Mouse (Mus musculus): ENCODE measurements around the gene Yy1. TPM values are rescaled to one million over a fixed set of nuclear protein-coding genes. Genes with fewer than 3 reads are reported as not detected.

The Yy1 gene
- 10 to 100 TPM; 16.4 to 18.6 (median 17.1) TPM for polyA plus RNA-seq (2017; shearing (Covaris generic))

DNA sequence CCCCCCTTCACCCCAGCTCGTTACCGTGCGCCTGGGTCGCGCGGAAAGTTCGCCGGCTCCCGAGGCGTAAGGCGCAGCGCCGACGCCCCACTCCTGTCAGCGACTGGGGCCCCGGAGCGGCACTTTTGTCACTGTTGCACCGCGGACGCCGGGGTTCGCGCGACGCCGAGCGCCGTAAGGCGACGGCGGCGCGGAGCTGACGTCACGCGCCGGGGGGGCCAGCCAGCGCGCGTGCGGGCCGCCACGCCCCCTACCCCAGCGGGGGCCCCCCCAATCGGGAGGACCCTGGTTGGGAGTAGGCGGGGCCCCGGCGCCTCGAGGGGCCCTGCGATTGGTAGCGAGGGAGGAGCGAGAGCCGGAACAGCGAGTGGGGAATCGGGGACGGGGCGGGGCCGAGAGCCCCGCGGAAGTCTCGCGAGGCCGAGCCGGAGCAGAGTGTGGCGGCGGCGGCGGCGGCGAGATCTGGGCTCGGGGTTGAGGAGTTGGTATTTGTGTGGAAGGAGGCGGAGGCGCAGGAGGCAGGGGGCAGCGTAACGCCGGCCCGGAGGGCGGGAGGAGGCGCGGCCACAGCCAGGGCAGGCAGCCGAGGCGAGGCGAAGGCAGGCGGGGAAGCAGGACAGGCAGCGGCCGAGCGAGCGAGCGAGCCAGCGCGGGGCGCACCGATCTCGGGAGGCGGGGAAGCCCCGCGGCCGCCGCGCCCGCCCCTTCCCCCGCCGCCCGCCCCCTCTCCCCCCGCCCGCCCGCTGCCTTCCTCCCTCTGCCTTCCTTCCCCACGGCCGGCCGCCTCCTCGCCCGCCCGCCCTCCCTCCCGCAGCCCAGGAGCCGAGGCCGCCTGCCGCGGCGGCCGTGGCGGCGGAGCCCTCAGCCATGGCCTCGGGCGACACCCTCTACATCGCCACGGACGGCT lies at the start of gene Yy1:
Yy1 (plus strand) TSS at position 428 of the 907 bp plus-strand sequence.
- peak; percentile 84 for ATAC-seq

DNA sequence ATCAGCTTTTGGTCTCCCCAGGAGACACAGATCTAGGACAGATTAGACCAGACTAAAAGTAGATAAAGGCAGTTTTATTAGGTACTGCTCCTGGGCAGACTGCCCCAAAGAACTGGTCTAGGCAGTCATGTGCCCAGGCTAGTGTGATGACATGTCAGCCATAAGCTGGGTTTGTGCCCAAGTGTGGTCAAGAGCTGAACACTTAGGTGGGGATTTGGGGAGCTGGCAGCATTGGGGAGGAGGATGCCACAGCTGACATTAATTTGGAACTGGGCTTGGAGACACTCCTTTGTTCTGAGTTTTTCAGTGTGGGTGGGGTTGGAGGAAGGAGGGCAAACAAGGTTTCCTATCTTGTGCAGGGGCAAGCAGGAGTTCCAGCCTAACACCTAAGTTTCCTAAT lies 46.8 kb upstream of the Yy1 start:
- ATAC-seq = no peak

DNA sequence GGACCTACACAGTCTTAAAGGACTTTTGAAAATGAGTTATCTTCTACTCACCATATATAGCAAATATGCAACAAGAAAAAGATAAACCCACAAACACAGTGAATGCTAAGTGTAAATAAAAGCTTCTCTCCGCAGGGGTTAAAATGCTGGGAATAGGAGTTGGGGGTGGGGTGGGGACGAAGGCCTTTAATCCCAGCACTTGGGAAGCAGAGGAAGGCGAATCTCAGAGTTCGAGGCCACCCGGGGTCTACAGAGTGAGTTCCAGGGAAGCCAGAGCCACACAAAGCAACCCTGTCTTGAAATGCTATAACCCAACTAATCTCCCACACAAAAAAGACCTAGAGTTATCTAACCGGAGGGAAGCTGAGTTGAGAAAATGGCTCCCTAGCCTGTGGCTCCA lies 43.8 kb upstream of the Yy1 start:
- ATAC-seq = no peak

DNA sequence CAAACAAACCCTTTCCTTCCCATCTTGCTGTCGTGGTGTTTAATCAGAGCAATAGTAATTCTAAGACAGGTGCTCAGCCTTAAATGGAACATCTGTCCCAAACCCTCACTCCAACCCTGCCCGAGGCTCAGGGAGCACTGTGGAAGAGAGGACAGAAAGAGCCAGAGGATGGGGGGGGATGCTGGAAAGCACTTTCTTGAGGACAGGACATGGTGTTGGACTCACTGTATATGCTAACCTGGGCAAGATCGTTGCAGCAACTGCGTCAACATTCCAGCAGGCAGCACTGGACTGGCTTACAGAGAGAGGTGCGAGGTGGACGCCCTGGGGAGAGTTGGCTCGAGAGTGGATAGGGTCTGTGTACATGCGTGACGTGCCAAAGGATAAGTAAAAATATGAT lies 43.3 kb upstream of the Yy1 start:
- ATAC-seq = no peak

GRCm38 (mm10) chr12:108750226-108750625 lies 42.5 kb upstream of the Yy1 start:
- ATAC-seq = no peak

- ATAC-seq = no peak
Measured at GRCm38 (mm10) chr12:108751790-108752189, 41.0 kb upstream of the Yy1 start.

GRCm38 (mm10) chr12:108755141-108755540 lies 37.6 kb upstream of the Yy1 start:
- ATAC-seq = no peak

DNA sequence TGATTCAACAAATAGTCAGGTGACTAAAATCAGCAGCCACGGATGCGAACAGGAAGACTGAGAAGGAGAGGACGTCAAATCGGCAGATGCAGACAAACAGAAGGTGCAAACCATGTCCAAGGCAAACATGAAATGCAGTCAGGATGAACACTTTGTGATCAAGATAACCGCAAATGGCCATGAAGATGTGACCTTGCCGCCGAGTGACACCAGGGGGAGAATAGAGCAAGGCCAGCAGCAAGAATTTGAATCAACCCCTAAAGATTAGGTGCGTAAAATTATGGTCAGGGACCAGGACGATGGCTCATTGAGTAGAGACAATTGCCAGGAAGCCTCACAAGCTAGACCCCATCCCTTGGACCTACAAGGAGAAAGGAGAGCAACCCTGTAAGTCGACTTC lies 36.2 kb upstream of the Yy1 start:
- no peak for ATAC-seq

DNA sequence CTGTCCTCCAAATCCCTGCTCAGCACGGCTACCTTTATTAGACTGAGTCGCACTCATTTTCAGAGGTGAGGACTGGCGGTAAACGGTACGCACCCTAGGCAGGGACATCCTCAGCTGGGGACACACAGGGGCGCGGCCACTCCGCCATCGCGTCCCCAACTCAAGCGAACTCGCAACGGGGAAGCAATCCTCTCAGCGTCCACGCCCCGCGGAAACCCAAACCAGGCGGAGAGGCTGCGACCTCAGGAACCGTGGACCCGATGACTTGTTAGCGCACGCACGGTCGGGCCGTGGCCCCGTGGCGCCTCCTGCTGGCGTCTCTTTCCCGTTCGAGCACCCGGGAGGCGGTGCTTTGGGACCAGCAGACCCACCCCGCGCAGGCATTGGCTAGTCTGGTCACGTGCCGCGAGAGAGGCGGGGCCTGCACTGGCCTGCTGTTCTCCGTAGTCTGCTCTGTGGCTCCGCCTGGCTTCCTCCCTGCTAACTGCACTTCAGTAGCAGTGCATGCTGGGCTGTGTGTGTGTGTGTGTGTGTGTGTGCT lies 35.0 kb upstream of the Yy1 start:
- ATAC-seq = peak; percentile 93

DNA sequence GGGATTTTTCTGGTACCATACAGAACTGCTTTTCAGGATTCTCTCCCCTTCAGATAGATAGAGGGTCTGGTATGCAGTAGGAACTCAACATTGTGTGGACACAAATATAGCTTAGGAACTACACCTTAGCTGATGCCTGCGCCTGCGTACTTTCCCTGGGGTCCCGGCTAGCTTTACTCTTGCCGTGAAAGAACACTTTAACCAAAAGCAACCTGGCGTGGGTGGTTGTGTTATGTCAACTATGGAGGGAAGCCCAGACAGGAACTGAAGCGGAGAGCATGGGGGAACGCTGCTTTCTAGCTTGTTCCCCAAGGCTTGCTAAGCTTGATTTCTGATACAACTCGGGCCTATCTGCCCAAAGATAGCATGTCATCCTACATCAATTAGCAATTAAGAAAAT lies 34.5 kb upstream of the Yy1 start:
- no peak for ATAC-seq

DNA sequence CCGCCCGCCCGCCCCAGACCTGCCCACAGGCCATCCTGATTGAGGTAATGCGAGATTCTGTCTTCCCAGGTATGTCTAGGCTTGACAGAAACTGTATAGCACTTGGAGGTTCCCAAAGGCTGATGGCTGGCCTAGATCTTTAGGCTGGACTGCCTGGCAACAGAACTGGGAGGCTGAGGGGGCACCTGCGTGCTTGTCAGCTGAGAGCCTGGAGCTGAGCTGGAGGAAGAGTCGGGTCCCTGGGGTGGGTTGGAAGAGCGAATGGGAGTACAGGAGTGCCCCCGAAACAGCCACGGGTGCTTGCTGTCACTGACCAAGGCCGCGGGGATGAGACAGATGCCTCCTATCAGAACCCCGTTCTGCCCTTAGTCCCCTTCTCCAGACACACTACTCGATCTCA lies 34.1 kb upstream of the Yy1 start:
- ATAC-seq = no peak

DNA sequence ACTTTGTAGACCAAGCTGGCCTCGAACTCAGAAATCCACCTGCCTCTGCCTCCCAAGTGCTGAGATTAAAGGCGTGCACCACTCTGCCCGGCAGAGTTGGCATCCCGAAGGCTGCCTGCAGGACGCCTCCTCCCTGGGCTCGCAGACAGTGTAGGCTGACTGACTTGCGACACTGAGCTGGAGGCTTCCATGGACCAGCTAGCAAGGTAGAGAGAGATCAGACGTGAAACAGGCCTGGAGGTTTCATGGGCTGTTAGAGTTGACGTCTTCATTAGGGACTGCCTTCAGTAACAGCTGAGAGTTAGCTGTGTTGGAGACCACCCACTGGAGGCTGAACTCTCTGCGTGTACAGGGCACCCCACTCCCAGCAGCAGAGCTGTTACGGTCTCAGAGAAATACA lies 33.5 kb upstream of the Yy1 start:
- ATAC-seq = no peak

GRCm38 (mm10) chr12:108760016-108760415 lies 32.8 kb upstream of the Yy1 start:
- no peak for ATAC-seq

GRCm38 (mm10) chr12:108760500-108761020 lies 32.2 kb upstream of the Yy1 start:
- no peak for ATAC-seq

DNA sequence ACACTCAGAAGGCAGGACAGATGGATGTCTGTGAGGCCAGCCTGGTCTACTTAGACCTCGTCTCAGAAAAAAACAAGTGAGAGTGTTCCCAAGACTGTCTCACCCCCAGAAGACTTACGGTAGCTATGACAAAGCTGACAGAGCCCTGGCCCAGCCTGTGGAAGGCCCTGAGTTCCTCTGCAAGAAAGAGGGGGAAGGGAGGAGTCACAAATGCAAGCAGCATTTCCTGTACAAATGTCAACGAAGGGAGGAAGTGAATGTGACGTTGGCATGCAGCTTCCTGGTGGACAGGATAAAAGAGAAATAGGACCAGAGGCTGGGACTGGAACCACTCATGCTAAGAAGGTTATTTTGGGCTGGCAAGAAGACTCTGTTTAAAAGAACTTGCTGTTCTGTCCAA lies 31.6 kb upstream of the Yy1 start:
- ATAC-seq = peak; percentile 41

DNA sequence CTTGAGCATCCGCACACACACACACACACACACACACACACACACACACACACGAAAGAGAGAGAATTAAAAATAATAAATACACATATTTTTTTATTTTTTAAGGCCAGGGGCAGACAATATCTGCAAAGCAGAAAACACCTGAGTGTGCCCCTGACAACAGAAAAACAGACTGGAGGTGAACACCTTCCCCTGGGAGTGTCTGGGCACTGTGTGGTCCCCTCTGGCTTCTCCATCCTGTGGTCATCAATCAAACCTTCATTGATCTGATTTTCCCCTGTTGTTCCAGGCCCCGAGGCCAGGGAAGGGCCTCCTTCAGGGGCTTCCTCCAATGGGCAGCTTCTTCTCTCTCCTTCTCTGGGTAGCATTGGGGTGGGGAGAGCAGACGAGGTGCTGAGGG lies 31.1 kb upstream of the Yy1 start:
- ATAC-seq = no peak

GRCm38 (mm10) chr12:108763057-108763796 lies 29.5 kb upstream of the Yy1 start:
- ATAC-seq = no peak

GRCm38 (mm10) chr12:108764917-108765678 lies 27.7 kb upstream of the Yy1 start:
- peak; percentile 33 for ATAC-seq

GRCm38 (mm10) chr12:108765751-108766221 lies 27.0 kb upstream of the Yy1 start:
- peak; percentile 83 for ATAC-seq

DNA sequence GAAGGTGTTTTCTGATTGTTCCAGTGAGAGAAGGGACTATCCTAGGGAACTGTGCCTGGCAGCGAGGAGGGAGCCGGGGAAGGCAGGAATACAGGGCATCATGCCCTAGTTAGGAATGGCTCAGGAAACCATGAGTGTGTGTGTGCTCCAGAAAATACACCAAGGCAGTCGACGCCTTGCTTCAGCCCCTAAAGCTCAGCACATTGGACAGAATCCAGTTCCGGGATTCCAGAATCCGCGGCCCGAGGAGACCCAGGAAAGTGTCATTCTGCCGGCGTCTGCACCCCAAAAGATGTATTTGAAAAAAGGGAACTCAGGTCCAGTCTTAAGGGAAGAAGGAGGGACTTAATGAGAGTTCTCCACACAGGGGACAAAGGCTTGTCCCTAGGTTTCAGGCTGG lies 26.5 kb upstream of the Yy1 start:
- no peak for ATAC-seq

DNA sequence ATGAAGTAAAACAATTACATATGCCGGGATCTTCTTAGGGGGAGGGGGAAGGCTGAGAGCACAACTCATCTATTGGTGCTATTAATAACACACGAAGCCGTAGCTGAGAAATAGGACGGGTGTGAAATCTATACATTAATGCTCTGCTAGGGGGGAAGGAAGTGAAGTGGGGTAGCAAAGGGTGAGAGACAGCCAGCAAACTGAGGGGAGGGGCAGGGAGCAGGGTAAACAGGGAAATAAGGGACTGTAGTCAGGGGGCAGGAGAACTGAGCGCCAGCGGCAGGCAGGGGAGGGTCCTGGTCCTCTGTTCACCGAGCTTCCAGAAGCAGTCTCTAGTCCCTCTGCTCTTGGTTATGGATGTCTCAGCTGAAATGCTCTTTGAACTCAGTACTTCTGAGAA lies 25.9 kb upstream of the Yy1 start:
- no peak for ATAC-seq

GRCm38 (mm10) chr12:108768196-108768854 lies 24.4 kb upstream of the Yy1 start:
- ATAC-seq = no peak

Measured in inflammation-experienced regulatory T-cells, adult 6 months (primary cell).